ENCODE assay signal across 8 mouse cellular contexts in genomic region chr12:12261987-12262971, GRCm38 (mm10). TPM values are rescaled to one million over a fixed set of nuclear protein-coding genes. Genes with fewer than 3 reads are reported as not detected.
A peak's percentile ranks its signal among the peaks of the same experiment; 100 is the strongest.
DNase-seq lines count a peak whose midpoint lies in the region; ATAC-seq lines count a peak whose summit lies in the region.

TSS of gene Fam49a (plus strand) at chr12:12262139.

- H3K9me3 ChIP-seq in hindbrain, embryonic 16.5 days (ENCODE audit: control insufficient read depth, low read length): no peaks in the 10 kb centered on the region

- H3K27ac ChIP-seq in hindbrain, embryonic 16.5 days (ENCODE audit: low read depth, low read length): peak within 1 kb of the TSS; percentile 84

- H3K36me3 ChIP-seq in hindbrain, embryonic 16.5 days (ENCODE audit: control insufficient read depth, insufficient read depth, low read length): no peaks in the 10 kb centered on the region

- intact Hi-C loops in left cerebral cortex, postnatal 10 days (cut with DNase I): loop anchor here (5.0 kb wide), 2 partner anchors 55 to 85 kb away; no protein-coding TSS in a partner anchor

- H3K27me3 ChIP-seq in hindbrain, embryonic 16.5 days (replicated peaks; ENCODE audit: control insufficient read depth, insufficient read depth, low read length): no peaks in the 10 kb centered on the region

- DNase-seq in WW6 (ENCODE audit: low read depth, low spot score): peak; percentile 24
- DNase-seq in cerebellum, postnatal 36 days: peak; percentile 74
- peak; percentile 41 to 55 for DNase-seq in gastrocnemius, adult 8-10 months (ENCODE audit: low spot score in 2 of 2)
- peak; percentile 48 to 88 for DNase-seq in left cerebral cortex, postnatal 10 days (ENCODE audit: extremely low spot score in 1 of 2, low spot score in 2 of 2)
- DNase-seq in right cerebral cortex, postnatal 10 days (ENCODE audit: low spot score in 2 of 2): peak; percentile 81 to 83
- peak; percentile 79 for DNase-seq in urinary bladder, postnatal 14 days (ENCODE audit: low spot score)

- peak; percentile 87 for ATAC-seq in hindbrain, embryonic 16.5 days
- ATAC-seq in megakaryocyte, adult 5-6 weeks (ENCODE audit: poor library complexity, severe bottlenecking): peak; percentile 80

- WGBS in hindbrain, embryonic 16.5 days: under 1% methylated on average over 56 of the region's 62 CpGs

- H3K4me1 ChIP-seq in hindbrain, embryonic 16.5 days (ENCODE audit: control insufficient read depth, insufficient read depth, low read depth, low read length): peaks cover 34% of the 10 kb centered on the region

- H3K4me3 ChIP-seq in hindbrain, embryonic 16.5 days (ENCODE audit: low read length): peak within 1 kb of the TSS; percentile 87

- peak within 1 kb of the TSS; percentile 91 for H3K4me2 ChIP-seq in hindbrain, embryonic 16.5 days (ENCODE audit: low read length)

- H3K9ac ChIP-seq in hindbrain, embryonic 16.5 days (ENCODE audit: low read depth, low read length): peak within 1 kb of the TSS; percentile 93

RNA-seq across cellular contexts. Expression of gene Fam49a, which starts in this region (rescaled TPM):
- 1 to 10 TPM; 1.2 to 3.4 (median 2.4) TPM for total RNA-seq in gastrocnemius, adult 8-10 months (2022)
- polyA plus RNA-seq in hindbrain, embryonic 16.5 days (2015; fragmentation: Nextera tagmentation; extraction: Ambion mirVana): 61.9 and 65.1 TPM in 2 replicates
- total RNA-seq in left cerebral cortex, postnatal 10 days (2021): 100 to 1,000 TPM; 330 to 354 TPM
- total RNA-seq in megakaryocyte, adult 5-6 weeks (2015): 55.9 and 61.4 TPM in 2 replicates
- total RNA-seq in megakaryocyte, adult 5-6 weeks (2017): 59.8 and 63.4 TPM in 2 replicates

Comparison
In these comparisons a context has a peak if more than half of its experiments do, and no peak if none do; other contexts are left out.
1. Peak in every context shown above with its lines: DNase-seq, ATAC-seq, H3K4me3 ChIP-seq and H3K27ac ChIP-seq.
2. RNA of gene Fam49a (total RNA-seq): 330 to 354 TPM in left cerebral cortex, postnatal 10 days and 55.9 to 63.4 TPM in megakaryocyte, adult 5-6 weeks; 1.2 to 3.4 TPM in gastrocnemius, adult 8-10 months; every median in the first group is over 10 times any median in the second.
3. RNA of gene Fam49a (total RNA-seq): 330 to 354 TPM in left cerebral cortex, postnatal 10 days; 55.9 to 63.4 TPM in megakaryocyte, adult 5-6 weeks; every median in the first group is over 4 times any median in the second.
4. DNase-seq: peak in every context shown above with its lines; median percentile 82 in right cerebral cortex, postnatal 10 days; 79 in urinary bladder, postnatal 14 days; 74 in cerebellum, postnatal 36 days; 68 in left cerebral cortex, postnatal 10 days; 48 in gastrocnemius, adult 8-10 months; 24 in WW6.